Mouse (Mus musculus) G1E (cell line): ENCODE measurements at regions not wholly inside any gene's neighbourhood (a gene's known extent, or its start where the extent isn't known, plus 50 kb on each side); places are given as distances from the start of the nearest gene placed in this dataset.

Experiments used
- CTCF ChIP-seq: IDR thresholded peaks from 2 replicates; pipeline ENCODE4 v1.5.1; 2012; ENCODE audit warnings: low read depth, low read length, inconsistent platforms, mixed read lengths
- GATA1 ChIP-seq: IDR thresholded peaks from 2 replicates; pipeline ENCODE4 v1.6.1; 2012; ENCODE audit warnings: borderline replicate concordance, low read length, inconsistent platforms, mixed read lengths
- GATA2 ChIP-seq: IDR thresholded peaks from 2 replicates; pipeline ENCODE4 v1.6.1; 2012; ENCODE audit warnings: low read depth, low read length, inconsistent platforms, borderline replicate concordance
- POLR2AphosphoS5 ChIP-seq: IDR thresholded peaks from 2 replicates; pipeline ENCODE4 v1.6.1; 2012; ENCODE audit warnings: low read depth, low read length, inconsistent platforms; ENCODE audit not compliant: insufficient replicate concordance
- TAL1 ChIP-seq: conservative IDR thresholded peaks from 2 replicates; pipeline ENCODE4 v1.6.1; 2012; ENCODE audit warnings: low read depth, low read length, inconsistent platforms, mixed read lengths

- TF ChIP-seq CTCF (no peak), GATA1 (no peak), POLR2AphosphoS5 (no peak), TAL1 (no peak), GATA2 (no peak)
Measured at GRCm38 (mm10) chr17:16647942-16648341, 416.0 kb upstream of the Zfp960 start.
